Mouse (Mus musculus): ENCODE data around the gene Vmn1r194.
"Not testable (repeated sequence)": the region's sequence is repeated elsewhere in the genome, so short reads cannot be mapped to it uniquely, and the experiment has no call there.

Vmn1r194 gene

GRCm38 (mm10) chr13:22243915-22244314 lies at the start of gene Vmn1r194:
Vmn1r194 (plus strand) TSS chr13:22244215.
- no peak for DNase-seq

DNA sequence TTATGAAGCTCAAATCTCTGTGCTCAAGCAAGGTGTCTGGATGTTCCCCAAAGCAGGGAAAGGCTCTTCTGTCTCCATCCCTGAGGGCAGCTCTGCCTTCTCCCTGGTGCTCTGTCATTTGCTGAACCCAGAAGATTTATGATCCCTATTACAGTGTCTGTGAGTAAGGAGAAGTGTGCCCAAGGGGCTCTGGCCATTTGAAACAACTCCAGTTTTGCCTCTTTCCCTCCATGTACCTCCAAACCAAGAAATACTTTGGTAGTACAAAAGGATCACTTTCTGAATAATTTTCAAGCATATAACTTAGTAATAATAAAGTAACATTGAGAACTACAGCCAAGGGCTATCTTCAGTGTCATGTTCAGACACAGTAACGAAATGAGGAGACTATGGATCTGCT lies 21.0 kb upstream of the Vmn1r194 start, which contains the start of gene Vmn1r193:
TSS of gene Vmn1r193 (minus strand) at position 101 of the 400 bp plus-strand sequence.
- DNase-seq = not testable (repeated sequence)

GRCm38 (mm10) chr13:22270222-22270621 lies 26.2 kb downstream of the Vmn1r194 start, which contains the start of gene Vmn1r195:
Vmn1r195 (plus strand) TSS chr13:22270522.
- not testable (repeated sequence) for DNase-seq

GRCm38 (mm10) chr13:22271721-22272120 lies 27.7 kb downstream of the Vmn1r194 start:
- no peak for DNase-seq

DNA sequence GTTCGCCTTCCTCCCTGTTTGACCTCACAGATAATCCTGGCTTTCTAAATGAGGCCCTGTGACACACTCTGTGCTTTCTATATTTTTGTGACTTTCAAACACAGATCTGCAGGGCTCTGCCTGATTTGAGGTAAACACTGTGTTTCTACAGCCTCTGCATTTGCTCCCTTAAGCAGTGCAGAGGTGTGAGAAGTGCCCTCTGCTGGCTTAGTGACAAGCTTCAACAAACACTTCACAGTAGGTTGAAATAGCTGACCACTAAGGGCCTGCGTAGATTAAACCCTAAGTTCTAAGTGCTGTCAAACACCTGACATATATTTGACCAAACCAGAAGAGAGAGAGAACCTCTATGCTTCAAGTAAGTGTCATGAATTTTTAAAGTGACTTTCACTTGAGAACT lies 40.6 kb downstream of the Vmn1r194 start:
- DNase-seq = no peak

DNA sequence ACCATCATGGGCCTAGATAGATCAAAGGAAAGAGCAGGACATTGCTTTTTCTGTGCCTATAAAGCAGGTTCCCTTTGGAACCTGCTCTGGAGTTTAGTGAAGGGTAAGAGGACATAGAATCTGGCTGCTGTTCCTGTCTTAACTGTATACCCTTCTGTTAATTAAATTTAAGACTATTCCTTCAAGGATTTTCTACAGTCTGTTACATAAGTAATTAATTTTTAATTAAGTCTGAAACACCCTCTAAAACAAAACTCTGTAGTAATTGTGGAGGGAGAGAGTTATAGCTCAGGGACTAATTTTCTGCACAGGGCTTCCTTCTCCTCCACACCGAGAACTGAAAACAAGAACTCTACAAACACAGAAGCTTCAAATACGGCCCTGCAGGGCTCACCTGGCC lies 45.6 kb downstream of the Vmn1r194 start, which contains the start of gene Vmn1r196:
TSS of gene Vmn1r196 (plus strand) at position 301 of the 400 bp plus-strand sequence.
- DNase-seq = no peak
